Mouse (Mus musculus): ENCODE results near the gene Erbb2. TPM values are rescaled to one million over a fixed set of nuclear protein-coding genes. Genes with fewer than 3 reads are reported as not detected.

Gene Erbb2
- polyA plus RNA-seq, 1 experiment from 2014 or later = 47.4 TPM

DNA sequence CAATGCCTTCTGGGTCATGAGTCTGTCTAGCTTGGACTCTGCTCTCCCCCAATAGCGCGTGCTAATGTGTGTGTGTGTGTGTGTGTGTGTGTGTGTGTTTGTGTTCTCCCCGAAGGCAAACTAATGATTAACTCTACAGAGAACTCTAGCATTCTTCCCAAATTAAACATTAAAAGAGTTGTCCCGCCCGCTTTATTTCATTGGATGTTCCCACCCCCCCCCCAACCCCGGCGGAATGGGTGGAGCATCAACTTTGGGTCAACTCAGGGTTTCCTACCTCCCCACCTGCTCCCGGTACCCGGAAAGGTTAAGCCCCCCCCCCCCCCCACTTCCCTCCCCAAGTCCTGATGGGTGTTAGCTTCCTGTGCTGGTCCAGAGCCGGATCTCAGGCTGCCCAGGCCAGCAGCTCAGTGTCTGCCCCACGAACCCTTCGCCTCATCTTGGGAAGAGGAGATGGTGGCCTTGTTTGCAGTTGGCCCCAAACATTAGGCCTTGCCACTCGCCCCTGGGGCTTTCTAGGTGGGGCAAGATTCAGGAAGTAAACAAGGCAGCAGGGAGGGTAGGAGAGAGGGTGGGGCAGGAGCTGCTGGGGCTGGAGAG, 36.0 kb downstream of the Erbb2 start:
- H3K9me3 ChIP-seq = no peaks in the 10 kb centered on the region
- no peak overlapping the region for H3K9ac ChIP-seq
- H3K4me2 ChIP-seq (replicated peaks) = peak overlapping the region; percentile 29
- no peak overlapping the region for H3K27ac ChIP-seq
- ATAC-seq (ENCODE audit: insufficient number of reproducible peaks, insufficient read depth, low FRiP score, low TSS enrichment) = no peak
- WGBS = 35% methylated on average over 11 of the region's 13 CpGs
- peaks cover 59% of the 10 kb centered on the region for H3K27me3 ChIP-seq
- peaks cover 14% of the 10 kb centered on the region for H3K4me1 ChIP-seq
- peak overlapping the region; percentile 31; the same call in 1 of the 2 replicates for H3K4me3 ChIP-seq
- H3K36me3 ChIP-seq = no peaks in the 10 kb centered on the region

DNA sequence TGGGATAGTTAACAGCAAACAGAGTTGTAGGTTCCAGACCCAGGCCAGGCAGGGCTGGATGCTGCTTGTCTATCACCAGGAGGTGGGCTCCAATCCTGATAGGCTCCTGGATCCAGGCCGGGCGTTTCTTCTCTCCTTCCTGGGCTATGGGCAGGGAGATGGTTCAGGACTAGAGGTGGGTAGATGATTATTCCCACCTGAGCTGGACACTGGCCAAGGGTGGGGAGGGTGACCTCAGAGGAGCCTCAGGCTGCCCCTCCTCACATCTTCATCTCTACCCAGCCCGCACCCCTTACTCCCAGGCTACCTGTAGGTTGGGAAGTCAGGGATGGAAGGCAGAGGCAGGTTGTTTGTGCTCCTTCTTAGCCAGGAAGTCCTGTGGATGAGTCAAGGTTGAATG, 37.1 kb downstream of the Erbb2 start:
- Histone ChIP-seq H3K4me2 (replicated peaks) (no peak overlapping the region), H3K27ac (no peak overlapping the region), H3K9ac (no peak overlapping the region), H3K36me3 (no peaks in the 10 kb centered on the region), H3K27me3 (peaks cover 59% of the 10 kb centered on the region), H3K4me3 (no peak overlapping the region), H3K4me1 (peaks cover 14% of the 10 kb centered on the region), H3K9me3 (no peaks in the 10 kb centered on the region)
- WGBS = 74% methylated on average over 3 of the region's 3 CpGs
- no peak for ATAC-seq (ENCODE audit: insufficient number of reproducible peaks, insufficient read depth, low FRiP score, low TSS enrichment)

DNA sequence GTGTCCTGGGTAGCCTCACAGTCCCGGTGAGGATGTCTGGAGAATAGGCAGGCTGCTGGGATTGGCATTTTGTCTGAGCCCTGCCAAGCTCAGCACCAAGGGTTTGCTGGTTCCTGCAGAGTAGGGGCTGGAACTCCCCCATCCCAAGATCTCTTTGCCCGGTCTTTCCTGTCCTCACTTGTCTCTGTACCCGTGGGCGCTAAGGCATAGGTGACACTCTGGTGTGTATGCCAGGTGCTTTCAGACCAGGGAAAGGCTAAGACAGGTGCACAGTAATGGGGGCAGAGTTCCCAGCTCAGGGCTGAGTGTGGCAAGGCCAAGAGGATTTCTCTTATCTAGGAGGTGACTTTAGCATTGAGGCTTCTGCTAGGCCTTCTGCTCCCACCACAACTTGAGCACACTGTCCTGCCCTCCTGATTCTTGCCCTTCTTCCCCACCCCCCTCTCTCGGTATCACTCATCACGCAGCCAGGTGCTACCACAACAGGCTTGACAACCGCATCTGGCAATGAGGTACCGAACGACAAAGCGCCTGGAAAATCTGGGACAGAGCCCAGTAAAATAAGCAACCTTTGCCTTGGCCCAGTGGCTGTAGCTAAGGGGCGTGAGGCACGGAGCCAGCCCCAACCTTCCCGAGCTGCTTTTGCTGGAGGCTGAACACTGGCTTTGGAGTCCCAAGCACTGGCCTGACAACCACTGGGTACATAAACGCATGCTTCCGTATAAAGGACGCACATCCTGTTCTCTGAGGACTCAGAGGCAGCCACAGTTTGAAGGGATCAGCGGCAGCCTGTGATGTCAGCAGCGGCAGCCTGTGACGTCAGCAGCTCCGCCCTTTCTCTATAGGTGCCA, 37.9 kb downstream of the Erbb2 start:
- H3K27me3 ChIP-seq = peaks cover 56% of the 10 kb centered on the region
- H3K4me1 ChIP-seq = peaks cover 14% of the 10 kb centered on the region
- H3K27ac ChIP-seq = no peak overlapping the region
- H3K9ac ChIP-seq = no peak overlapping the region
- no peak overlapping the region for H3K4me3 ChIP-seq
- no peaks in the 10 kb centered on the region for H3K9me3 ChIP-seq
- no peaks in the 10 kb centered on the region for H3K36me3 ChIP-seq
- no peak overlapping the region for H3K4me2 ChIP-seq (replicated peaks)
- 82% methylated on average over 20 of the region's 20 CpGs for WGBS
- no peak for ATAC-seq (ENCODE audit: insufficient number of reproducible peaks, insufficient read depth, low FRiP score, low TSS enrichment)

DNA sequence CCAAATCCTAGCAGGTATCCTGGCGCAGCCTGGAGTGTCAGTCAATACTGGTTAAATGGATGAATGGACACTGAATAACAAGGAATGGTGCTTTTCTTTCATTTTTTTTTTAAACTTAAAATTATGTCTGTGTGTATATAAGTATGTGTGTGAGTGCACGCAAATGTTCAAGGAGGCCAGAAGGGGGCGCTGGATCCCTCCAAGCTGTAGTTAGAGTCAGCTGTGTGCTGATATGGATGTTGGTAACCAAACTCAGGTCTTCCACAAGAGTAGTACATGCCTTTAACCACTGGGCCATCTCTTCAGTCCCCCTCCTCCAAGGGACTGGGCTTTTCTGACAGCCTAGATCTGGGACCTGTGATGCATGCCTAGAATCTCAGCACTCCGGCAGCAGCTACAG, 43.2 kb downstream of the Erbb2 start:
- Histone ChIP-seq H3K27me3 (peaks cover 37% of the 10 kb centered on the region), H3K27ac (no peak overlapping the region), H3K9me3 (no peaks in the 10 kb centered on the region), H3K4me2 (replicated peaks) (no peak overlapping the region), H3K36me3 (no peaks in the 10 kb centered on the region), H3K4me1 (0 out of 2 replicates have a peak, but pooled peaks cover 5% of the 10 kb centered on the region), H3K4me3 (no peak overlapping the region), H3K9ac (no peak overlapping the region)
- no peak for ATAC-seq (ENCODE audit: insufficient number of reproducible peaks, insufficient read depth, low FRiP score, low TSS enrichment)
- 77% methylated on average over 4 of the region's 4 CpGs for WGBS

DNA sequence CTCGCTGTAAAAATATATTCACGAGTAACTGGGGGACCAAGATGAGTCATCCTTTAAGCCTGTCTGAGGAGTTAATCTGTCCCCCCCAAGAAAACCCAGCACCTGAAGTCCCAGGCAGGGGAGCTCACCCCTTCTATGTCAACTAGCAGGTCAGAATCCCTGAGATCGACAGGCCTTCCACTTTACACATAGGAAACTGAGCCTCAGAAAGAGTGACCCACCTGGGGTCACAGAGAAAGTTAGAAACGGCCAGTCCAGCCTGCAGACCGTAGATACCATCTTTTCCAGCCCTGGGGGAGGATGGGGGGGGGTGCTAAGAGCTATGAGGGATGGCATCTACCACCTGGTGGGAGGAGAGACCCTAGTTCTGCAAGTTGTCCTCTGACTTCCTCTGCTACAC, 44.3 kb downstream of the Erbb2 start:
- Histone ChIP-seq H3K36me3 (no peaks in the 10 kb centered on the region), H3K27ac (no peak overlapping the region), H3K4me3 (no peak overlapping the region), H3K27me3 (peaks cover 36% of the 10 kb centered on the region), H3K9ac (no peak overlapping the region), H3K4me1 (0 out of 2 replicates have a peak, but pooled peaks cover 5% of the 10 kb centered on the region), H3K4me2 (replicated peaks) (no peak overlapping the region), H3K9me3 (no peaks in the 10 kb centered on the region)
- no peak for ATAC-seq (ENCODE audit: insufficient number of reproducible peaks, insufficient read depth, low FRiP score, low TSS enrichment)
- WGBS = 68% methylated on average over 5 of the region's 5 CpGs

DNA sequence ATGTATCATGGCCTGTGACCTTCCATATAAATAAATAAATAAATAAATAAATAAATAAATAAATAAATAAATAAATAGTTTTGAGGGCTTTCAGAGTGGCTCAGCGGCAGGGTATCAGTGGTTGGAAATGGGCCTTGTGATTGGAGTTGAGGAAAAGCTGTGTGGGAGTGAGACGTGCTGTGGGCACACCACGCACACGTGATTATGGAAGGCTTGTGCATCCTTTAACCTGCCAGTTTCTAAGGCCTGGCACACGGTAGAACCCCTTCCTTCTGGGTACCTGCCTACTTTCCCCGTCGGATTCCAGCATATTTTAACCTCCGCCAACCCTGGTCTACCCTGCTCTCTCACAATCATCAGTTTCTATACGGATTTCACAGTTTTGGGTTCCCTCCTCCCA, 44.7 kb downstream of the Erbb2 start:
- Histone ChIP-seq H3K27me3 (peaks cover 40% of the 10 kb centered on the region), H3K4me2 (replicated peaks) (peak overlapping the region; percentile 67), H3K4me3 (peak overlapping the region; percentile 47), H3K27ac (0 out of 2 replicates have a peak overlapping the region, but pooled peaks have one; percentile 41), H3K9me3 (no peaks in the 10 kb centered on the region), H3K9ac (peak overlapping the region; percentile 51; the same call in 1 of the 2 replicates), H3K36me3 (no peaks in the 10 kb centered on the region), H3K4me1 (0 out of 2 replicates have a peak, but pooled peaks cover 5% of the 10 kb centered on the region)
- WGBS = 26% methylated on average over 9 of the region's 9 CpGs
- no peak for ATAC-seq (ENCODE audit: insufficient number of reproducible peaks, insufficient read depth, low FRiP score, low TSS enrichment)

DNA sequence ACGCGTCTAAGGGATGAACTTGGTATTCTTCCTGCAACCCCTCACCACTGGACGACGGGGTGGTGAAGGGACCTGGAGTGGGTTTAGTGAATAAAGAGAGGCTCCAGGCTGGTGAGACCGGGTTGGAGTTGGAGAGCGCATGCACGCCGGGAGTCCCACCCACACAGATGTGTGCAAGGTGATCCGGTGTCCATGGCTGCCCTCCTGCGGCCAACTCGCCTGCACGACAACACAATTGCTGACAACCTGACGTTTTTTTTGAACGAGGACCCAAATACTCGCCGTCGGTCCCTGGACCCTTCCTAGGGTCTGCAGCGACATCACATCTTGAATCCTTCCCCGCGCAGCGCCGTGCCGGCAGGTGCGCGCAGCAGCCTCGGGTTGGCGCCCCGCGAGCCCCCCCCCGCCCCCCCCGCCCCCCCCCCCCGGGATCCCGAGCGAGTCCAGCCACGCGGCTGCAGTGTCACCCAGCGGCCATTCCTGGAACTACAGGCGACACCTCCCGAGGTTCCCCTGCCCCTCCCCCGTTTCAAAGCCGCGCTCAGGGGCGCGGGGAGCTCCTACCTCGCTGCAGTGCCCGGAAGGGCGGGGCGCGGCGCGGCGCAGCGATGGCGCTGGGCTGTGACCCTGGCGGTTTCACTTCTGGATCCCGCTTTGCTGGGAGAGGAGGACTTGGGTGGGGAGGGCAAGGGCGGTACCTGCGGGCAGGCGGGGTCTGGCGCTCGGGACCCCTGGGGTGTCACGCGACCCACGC, 45.3 kb downstream of the Erbb2 start:
- 0 out of 2 replicates have a peak, but pooled peaks cover 5% of the 10 kb centered on the region for H3K4me1 ChIP-seq
- H3K9me3 ChIP-seq = no peaks in the 10 kb centered on the region
- peak overlapping the region; percentile 47 for H3K4me3 ChIP-seq
- WGBS = 0% methylated on average over 40 of the region's 64 CpGs
- peak overlapping the region; percentile 41; the same call in 1 of the 2 replicates for H3K27ac ChIP-seq
- ATAC-seq (ENCODE audit: insufficient number of reproducible peaks, insufficient read depth, low FRiP score, low TSS enrichment) = peak; percentile 80
- peaks cover 46% of the 10 kb centered on the region for H3K27me3 ChIP-seq
- peak overlapping the region; percentile 67 for H3K4me2 ChIP-seq (replicated peaks)
- H3K36me3 ChIP-seq = no peaks in the 10 kb centered on the region
- H3K9ac ChIP-seq = peak overlapping the region; percentile 51; the same call in 1 of the 2 replicates

DNA sequence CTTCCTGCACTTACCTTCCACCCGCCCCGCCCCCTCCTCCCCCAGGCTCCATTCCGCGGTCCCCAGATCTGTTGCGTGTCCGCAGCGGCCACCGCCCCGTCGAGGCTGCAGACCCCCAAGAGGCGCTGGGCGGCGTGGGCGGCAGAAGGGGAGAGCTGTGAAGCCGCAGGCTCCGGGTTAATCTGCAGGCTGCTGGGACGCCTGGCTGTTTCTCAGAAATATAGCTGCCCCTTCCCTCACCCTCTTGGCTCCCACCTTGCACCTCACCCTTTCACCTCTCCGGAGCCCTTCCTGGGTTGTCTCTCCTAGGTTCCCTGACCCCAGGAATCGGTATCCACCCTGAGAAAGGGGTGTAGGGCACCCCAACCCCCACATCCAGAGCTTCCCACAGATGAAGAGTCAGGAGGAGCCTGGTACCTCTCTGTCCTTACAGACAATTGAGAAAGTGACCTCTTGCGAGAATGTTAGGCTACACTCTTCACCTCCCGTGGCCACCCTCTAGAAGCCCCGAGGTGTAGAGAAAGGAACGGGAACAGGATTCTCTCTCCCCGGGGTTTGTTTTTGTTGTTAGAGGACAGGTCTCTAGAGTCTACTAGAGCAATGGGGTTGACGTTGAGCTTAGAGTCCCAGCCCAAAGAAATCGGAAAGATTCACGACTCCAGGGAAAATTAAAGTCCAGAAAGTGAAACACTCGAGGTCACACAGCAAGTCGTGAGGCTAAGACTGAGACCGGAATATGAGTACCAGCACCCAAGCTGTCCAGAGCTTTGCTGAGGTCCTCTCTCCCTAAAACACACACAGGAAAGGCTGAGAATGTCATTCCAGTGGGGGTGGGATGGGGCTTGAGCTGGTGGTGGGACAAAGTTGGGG, 46.1 kb downstream of the Erbb2 start:
- H3K4me1 ChIP-seq = 0 out of 2 replicates have a peak, but pooled peaks cover 5% of the 10 kb centered on the region
- no peaks in the 10 kb centered on the region for H3K36me3 ChIP-seq
- H3K27ac ChIP-seq = no peak overlapping the region
- peak overlapping the region; percentile 67 for H3K4me2 ChIP-seq (replicated peaks)
- no peaks in the 10 kb centered on the region for H3K9me3 ChIP-seq
- WGBS = 2% methylated on average over 30 of the region's 30 CpGs
- peaks cover 46% of the 10 kb centered on the region for H3K27me3 ChIP-seq
- peak overlapping the region; percentile 47 for H3K4me3 ChIP-seq
- peak overlapping the region; percentile 51; the same call in 1 of the 2 replicates for H3K9ac ChIP-seq
- ATAC-seq (ENCODE audit: insufficient number of reproducible peaks, insufficient read depth, low FRiP score, low TSS enrichment) = no peak

DNA sequence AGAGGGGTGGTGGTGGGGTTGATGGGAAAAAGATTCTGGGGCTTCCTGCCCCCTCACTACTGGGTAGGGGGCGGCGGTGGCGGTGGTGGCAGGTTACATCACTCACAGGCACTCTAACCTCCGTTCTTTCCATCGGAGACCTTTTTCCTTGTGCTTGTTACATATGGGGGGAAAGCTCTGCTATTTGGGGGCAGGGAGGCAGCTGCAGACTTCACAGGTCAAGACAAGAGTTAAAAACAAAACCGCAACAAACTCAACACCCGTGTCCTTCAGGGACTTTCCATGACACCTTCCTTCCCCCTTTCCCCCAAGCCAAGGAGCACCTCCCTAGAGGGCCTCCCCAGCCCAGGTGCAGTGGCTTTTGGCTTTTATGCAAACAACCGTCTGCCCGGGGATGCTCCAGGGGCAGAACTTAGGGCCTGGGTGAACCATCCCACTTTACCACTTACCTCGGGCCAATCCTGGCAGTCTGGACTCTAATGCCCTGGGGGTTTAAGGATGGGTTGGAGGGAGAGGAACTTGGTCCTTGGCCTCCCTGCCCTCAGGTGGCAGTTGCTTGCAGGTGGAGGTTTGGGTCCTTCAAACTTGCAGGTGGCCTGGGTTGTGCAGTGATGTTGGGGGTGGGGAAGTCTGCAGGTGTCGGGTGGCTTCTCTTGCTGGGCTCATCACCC, 46.9 kb downstream of the Erbb2 start:
- no peak for ATAC-seq (ENCODE audit: insufficient number of reproducible peaks, insufficient read depth, low FRiP score, low TSS enrichment)
- Histone ChIP-seq H3K27me3 (peaks cover 47% of the 10 kb centered on the region), H3K9me3 (no peaks in the 10 kb centered on the region), H3K9ac (no peak overlapping the region), H3K36me3 (no peaks in the 10 kb centered on the region), H3K27ac (no peak overlapping the region), H3K4me3 (no peak overlapping the region), H3K4me1 (0 out of 2 replicates have a peak, but pooled peaks cover 5% of the 10 kb centered on the region), H3K4me2 (replicated peaks) (no peak overlapping the region)
- 16% methylated on average over 11 of the region's 11 CpGs for WGBS

DNA sequence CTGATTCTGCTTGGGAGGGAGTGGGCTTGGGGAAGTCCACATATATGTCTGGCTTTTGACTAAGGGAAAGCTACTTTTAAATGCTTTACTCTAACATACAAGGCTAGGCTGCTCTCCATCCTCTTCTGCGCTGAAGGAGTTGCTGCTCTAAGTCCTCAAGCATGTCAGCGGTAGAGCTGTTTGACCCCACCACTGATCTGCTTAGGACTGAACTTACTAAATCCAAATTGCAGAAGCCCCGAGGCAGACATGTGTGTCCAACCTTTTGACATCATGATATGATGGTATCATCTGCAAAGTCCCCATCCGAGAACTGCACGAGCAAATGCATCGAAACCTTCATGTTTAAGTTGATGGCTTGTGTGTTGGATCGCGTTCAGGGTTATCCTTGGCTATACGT, 47.6 kb downstream of the Erbb2 start:
- no peaks in the 10 kb centered on the region for H3K9me3 ChIP-seq
- peaks cover 50% of the 10 kb centered on the region for H3K27me3 ChIP-seq
- H3K27ac ChIP-seq = no peak overlapping the region
- WGBS = 80% methylated on average over 9 of the region's 9 CpGs
- H3K36me3 ChIP-seq = no peaks in the 10 kb centered on the region
- no peak overlapping the region for H3K9ac ChIP-seq
- ATAC-seq (ENCODE audit: insufficient number of reproducible peaks, insufficient read depth, low FRiP score, low TSS enrichment) = no peak
- 0 out of 2 replicates have a peak, but pooled peaks cover 5% of the 10 kb centered on the region for H3K4me1 ChIP-seq
- H3K4me2 ChIP-seq (replicated peaks) = no peak overlapping the region
- H3K4me3 ChIP-seq = no peak overlapping the region

Measured in embryonic facial prominence, embryonic 12.5 days (tissue).